Mouse (Mus musculus) heart, adult 18-20 months (tissue): ENCODE measurements around the gene Trdmt1. TPM values are rescaled to one million over a fixed set of nuclear protein-coding genes. Genes with fewer than 3 reads are reported as not detected.

Source experiments
- DNase-seq, 2 experiments: peaks; one replicate each; pipeline ENCODE4 v3.0.0; 2021 to 2022; ENCODE audit warnings: mixed read lengths in 1 of 2
- total RNA-seq, 2 experiments: library from RNA; stranded (reverse); gene quantifications; 2 replicates each; pipeline ENCODE4 v1.2.3; 2021

The Trdmt1 gene
- total RNA-seq, 2 experiments from 2014 or later, result 5.2 to 6.7 TPM

DNA sequence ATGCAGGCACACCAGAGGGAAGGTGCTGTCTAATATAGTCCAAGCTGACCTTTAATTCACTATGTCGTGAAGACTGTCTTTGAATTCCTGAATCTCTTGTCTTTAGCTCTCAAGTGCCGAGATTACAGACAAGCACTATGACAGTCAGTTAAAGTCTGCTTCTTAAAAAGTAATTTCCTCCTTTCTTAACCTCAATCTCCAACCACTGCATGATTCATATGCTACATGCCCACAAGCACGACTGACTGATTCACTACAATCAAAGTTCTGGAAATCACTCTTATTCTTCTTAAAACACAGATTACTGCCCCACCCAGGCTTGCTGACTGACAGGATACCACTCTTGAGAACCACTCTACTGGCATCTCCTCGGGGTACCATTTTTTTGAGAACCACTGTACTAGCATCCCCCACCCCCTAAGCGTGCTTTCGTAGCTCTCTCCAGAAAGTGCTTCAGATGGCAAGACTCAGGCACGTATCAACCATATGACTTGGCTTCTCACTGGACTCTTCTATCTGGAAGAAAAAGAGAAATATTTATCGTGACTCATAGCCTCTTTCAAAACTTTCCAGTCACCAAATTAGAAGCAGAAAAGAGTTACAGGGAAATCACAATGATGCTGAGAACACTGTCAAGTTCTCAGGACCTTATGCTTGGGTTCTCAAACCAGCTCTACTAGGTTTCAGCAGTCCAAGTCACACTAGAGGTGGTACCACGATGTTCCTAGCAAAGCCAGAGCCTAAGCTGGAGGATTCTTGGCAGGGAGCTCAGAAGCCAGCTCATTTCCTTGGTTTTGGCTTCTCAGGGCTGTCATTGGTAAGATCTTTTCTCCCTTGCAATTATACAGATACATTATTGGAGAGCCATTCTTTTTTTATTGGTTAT lies 12.9 kb upstream of the Trdmt1 start:
- DNase-seq, result peak; percentile 36 to 45

DNA sequence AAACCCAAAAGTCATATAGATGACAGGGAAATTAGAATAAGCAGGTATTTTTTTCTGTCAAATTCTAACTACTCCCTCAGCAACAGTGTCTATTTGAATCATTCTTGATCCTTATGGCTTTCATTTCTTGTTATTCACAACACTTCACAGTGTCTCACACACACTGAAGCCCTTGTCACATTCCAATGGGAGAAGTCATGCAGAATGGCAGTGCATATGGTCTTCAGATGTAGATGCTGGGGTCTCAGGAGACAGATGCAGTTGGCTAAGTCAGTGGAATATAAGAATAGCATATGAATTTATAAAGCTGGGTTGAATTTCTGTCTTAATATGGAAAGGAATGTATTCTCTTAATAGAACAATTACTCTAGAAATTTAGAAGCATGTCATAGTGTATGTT lies 11.8 kb upstream of the Trdmt1 start:
- no peak for DNase-seq

DNA sequence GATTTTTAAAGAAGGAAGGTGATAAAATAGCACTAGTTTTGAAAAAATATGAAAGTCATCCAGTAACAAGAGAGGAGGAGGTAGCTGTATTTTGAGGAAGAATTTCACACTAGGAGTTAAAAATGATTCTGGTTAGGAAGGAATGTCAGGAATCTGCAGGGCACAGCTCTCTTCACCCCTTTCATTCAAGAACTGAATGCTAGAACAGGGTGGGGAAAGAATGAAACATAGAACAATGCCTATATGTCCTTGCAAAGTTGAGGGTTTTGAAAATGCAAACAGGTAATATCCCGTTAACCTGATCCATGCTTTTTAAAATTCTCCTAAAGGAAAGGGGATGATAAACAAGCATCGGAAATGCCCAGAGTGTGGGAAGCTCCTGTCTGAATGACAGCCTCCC lies 9.5 kb upstream of the Trdmt1 start:
- no peak for DNase-seq

DNA sequence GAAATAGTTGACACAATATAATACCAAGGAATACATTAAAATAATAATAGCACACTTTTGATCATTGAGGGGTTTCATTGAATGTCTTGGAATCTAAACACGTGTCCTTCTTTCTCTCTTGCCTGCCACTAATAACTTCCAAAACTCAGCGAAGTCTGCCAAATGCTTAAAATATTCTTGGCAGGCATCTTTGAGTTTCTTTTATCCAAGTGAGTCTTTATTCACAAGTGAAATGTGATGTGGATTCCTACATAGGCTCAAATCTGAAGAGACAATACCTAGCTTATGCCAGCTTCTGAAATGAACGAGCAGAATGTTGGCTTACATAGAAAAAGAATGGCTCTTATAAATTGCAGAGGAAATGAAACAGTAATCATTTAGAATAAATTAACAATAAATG lies 4.3 kb upstream of the Trdmt1 start:
- DNase-seq, result no peak

DNA sequence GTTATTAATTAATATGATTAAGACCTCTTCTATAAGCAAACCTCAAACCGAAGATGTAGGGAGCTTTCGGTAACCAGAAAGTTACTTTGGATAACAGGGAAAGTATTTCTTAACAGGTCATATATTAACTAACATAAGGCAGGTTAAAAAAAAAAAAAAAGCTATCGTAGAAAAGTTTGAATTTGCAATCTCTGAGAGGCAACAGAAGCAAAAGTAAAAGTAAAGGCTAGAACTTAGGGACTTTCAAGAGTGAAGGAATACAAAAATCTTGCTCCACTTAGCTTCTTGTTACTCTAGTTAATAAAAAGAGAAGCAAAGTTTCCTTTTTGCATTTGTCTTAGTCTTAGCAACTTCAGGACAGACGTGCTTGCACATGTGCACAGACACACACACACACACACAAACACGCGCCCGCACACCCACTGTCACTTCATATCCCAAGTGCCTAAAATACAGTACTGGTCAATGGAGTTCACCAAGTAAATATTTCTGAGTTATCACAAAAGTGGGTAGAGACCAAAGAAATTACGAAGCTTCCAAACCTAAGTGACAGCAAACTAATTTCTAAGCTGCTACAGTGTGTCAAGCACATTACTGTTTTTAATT lies 846 bp downstream of the Trdmt1 start:
- DNase-seq, result peak in 1 of 2 experiments; percentile 49

DNA sequence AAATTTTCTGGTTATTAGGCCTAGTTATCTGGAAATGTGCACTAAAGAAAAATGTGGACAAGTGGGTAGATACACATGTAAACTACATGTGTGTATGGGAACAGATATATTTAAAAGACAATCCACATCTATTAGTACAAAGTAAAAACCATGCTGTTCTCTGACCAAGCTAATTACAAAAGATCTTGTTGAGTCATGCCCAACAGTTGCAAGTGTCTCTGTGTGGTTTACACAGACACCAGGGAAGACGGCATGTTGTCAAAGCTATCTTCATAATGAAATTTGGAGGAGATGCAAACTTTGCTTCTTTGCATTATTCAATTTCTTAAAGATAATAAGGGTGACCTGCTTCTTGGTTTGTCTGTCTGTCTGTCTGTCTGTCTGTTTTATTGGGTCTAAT lies 4.6 kb downstream of the Trdmt1 start:
- DNase-seq, result no peak

DNA sequence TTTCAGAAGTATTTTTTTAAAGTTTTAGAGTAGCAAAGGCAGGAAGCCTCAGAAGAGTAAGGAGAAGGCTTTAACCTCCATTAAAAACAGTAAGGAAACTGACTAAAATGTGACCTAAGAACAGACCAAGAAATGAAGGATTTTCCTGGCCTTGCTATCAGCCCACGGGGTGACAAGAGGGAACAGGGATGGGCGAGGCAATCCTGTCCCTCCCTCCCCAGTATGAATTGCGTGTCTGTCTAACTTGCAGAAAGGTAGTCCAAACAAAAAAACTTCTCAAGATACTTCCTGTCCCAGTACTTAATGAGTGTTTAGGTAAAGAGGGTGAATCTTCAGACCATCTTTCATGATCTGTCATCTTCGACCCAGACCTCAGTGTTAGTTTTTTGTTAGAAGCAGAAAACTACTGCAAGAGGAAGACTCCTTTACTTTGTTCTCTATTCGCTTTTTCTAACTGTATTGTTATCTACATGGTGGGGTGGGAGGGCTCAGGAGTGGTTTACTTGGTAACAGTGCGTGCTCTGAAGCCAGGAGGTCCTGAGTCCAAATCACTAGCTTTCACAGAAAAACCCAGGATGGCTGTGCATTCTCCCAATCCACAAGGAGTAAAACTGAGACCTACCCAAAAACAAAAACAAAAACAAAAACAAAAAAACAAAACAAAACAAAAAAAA lies 5.6 kb downstream of the Trdmt1 start:
- no peak for DNase-seq

DNA sequence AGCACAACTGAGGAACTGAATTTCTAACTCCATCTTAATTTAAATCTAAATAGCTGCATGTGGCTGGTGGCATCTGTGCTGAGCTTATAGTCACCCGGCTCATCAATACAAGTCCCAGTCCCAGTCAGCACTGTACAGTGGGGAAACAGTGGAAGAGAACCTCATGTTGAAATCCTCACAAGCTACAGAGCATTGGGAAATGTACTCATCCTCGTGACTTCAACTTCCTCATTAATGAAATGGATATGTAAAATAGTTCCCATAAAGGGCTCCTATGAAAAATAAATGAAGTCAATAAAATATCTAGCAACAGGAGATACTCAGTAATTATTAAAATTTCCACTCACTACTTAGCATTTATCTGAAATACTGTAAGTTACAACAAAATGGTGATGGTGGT lies 6.2 kb downstream of the Trdmt1 start:
- no peak for DNase-seq

DNA sequence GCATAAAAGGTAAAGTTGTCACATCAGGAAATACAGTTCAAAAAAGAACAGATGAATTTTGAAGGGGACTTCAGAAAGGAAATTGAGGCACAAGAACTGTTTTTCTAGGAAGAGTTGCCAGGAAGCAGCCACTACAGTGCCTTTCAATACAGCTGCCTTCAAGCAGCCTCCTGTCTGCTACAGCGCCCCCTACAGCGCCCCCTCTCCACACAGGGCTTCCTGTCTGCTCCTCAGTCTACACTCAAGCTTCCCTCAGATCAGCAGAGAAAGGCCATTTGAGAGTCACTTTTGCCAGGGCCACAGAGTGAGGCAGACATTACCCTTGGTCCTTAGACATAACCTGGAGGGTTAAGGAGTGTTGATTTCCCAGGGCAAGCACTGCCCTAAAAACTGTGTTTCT lies 6.7 kb downstream of the Trdmt1 start:
- no peak for DNase-seq

DNA sequence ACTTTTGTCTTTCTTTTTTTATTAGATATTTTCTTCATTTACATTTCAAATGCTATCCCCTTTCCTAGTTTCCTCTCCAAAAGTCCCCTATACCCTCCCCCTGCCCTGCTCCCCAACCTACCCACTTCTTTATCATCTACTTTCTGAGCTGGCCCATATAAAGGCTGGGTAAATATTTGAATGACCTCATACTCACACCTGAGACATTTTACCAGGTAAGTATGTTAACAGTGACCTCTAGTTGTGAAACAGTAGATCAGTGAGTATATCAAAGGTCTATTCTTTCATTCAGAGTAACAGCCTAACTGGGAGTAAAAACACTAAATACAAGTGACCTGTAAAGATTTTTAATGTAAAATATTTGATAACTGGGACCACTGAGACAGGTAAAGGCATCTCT lies 7.7 kb downstream of the Trdmt1 start:
- DNase-seq, result no peak

DNA sequence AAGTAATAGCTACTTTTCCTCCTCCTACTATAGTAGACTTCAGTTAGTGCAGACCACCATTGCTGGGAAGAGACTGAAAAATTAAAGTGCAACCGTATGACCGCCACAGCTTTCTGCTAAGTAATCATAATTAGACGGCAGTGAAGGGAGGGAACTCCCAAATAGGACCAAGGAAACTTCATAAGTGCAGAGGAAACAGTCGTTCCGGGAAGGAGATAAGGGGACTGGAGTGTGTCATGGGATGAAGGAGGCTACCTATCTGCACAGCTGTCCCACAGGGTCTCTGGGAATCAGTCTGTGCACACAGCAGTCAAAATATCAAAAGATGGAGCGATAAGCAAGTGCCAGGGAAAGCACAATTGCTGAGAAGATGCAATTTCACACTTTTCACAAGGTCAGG lies 13.8 kb downstream of the Trdmt1 start:
- no peak for DNase-seq

DNA sequence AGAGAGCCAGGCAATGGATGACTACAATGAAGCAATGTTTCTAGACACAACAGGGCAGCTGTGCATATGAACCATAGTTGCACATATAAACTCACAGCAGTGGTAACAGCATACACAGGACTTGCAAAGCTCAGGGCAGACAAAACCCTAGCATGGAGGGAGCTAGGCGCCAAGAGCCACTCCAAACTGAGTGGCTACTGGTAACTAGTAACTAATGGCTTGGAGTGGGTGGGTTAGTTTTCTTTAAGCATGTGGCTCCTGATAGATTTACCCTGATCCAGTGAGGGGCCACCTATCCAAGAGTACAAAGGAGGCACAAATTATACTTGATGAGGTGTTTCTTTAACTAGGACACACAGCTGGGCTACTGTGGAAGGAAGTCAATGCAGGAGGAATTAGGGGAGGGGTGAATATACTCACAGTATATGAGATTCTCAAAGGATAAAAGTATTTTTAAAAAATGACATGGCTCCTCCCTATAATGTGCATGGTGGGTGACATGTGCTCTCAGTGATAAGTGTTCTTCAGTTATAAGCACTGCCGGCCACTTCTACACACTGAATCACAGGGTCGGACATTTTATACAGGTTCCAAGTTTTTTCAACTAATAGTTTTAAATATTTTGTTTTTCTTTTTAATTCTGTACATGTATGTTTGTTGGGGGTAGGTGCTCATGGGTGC lies 15.1 kb downstream of the Trdmt1 start:
- DNase-seq, result no peak

DNA sequence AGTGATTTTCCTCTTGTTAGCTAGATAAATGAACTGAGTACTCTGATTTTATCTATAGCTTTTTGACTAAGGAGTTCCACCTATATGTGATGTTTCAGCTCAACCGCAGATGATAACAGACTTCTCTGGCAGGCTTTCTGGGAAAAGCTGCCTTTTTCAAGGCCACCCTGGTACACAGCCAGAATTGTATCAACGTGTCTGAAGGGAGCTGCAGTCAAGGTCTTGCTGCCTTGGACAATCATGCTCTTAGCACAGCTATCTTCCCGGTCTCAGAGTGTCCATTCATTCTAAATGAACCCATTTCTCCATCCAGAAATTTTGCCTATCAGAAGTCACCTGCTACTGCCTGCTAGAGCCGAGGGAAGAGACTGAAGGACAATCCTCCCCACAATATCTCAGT lies 16.9 kb downstream of the Trdmt1 start:
- DNase-seq, result no peak

DNA sequence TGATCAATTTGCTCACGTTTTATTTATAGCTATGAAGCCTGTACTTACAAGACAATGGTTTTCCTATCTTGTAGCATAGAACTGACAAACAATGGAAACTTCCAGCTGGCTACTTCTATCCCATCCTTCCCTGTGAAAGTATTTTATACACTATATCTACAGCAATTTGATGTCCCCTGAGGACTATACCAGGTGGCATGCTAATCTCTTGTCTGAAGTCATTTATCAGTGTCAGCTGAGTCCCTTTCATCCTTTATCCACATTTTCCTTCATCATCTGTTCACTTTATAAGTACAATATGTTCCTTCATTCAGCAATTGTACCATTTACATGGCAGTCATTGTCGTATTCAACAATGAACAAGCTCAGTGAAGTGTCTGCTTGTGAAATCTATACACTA lies 17.3 kb downstream of the Trdmt1 start:
- DNase-seq, result no peak

DNA sequence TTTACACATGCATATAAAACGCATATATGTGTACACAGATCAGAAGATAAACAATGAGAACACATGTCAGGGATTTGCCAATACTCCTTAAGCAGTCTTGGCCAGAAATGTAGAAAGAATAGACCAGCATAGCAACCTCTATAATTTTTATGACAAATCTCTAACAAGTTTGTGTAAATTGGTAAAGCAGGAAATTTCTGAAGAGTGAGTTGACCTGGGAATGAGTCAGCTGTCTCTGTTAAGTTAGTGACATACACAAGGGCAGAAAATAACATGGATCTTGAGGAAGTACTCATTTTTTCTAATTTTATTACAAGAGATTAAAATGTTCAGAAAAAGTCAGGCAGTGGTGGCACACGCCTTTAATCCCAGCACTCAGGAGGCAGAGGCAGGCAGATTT lies 18.3 kb downstream of the Trdmt1 start:
- no peak for DNase-seq

DNA sequence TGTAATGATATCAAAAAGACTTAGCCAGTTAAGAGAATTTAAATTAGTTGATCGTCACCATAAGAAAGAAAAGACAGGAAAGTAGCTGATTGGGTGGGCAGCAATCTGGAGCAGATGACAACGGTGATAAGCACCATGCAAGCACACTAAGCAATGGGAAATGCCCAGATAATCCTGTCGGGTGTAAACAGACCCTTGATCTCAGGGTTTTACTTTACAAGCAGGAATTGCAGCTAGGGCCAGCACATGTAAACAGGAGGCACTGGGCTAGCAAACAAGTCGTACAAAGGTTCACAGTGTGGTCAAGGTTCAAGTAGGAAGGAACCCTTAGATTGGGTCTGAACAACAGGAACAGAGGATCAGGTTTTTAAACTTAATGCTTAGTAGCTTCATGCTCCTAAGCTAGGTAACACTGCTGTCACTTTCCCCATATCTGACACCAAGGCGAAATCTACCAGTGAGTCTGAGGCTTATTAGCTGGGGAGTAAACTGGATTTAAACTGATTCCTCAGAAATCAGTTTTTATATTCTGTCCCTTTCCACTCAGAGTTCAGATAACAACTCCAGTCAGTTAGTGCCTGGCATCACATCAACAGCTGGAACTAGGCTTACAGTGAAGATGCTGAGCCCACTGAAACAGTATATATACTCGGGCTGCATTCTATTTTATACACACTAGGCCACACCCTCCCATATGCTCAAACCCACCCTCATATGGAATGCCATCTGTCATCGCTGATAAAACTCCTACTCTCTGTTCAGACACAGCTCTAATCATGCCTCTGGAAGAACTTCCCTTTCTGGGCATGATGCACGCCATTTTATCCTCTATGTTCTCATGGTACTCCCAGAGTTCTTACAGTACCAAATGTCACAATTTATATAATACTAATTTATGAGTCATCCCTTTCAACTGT lies 20.7 kb downstream of the Trdmt1 start:
- no peak for DNase-seq

DNA sequence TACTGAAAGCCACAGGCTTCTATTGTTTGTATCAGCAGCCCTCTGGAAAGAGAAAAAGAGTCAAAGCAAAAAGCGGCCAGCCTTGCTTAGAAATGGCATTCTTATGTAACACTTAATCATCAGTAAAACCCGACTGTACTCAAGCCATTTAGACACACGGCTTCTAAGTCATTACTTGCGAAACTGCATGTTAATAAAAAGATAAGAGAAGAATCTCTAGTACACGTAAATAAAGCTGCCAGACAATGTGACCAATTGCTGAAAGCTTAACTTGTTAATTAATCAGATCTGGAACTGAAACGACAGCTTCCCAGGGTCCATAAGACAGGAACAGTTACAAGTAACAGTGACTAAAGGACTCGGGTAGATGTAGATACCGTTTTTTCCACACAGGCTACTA lies 22.4 kb downstream of the Trdmt1 start:
- no peak for DNase-seq

DNA sequence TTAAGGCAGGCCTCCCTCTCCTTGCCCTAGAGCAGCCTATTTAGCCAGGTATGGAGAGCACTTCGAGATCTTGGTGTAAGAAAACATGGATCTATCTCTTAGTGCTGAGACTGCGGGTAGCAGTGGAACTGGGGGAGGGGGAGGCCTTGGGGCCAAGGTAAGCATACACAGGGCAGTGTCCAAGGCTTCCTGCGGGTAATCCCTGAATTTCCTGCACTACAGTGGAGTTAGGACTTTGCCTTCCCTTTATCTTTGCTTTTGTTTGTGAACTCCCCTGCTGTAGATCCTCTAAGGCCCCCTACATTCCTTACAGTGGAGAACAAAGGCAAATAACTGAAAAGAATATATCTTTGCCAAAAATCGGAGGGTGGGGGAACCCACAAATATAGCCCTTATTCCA lies 29.5 kb downstream of the Trdmt1 start:
- no peak for DNase-seq

DNA sequence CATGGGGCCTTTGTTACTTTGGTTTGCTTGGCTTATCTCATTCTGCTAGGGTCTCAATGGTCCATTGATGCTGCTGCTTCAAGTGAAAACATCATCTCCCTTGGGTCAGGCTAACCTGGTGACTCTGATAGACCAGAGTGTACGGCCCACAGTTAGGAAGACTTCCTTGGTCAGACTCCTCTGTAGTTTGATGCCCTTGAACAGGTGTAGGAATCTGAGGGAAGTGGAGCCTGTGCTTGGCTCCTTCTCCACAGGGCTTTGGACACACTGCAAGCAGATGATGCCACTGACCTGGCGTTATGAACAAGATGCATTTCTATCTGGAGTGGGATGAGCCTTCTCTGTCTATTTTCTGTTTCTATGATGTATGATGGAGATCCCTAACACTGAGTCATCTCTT lies 41.8 kb downstream of the Trdmt1 start:
- DNase-seq, result no peak

DNA sequence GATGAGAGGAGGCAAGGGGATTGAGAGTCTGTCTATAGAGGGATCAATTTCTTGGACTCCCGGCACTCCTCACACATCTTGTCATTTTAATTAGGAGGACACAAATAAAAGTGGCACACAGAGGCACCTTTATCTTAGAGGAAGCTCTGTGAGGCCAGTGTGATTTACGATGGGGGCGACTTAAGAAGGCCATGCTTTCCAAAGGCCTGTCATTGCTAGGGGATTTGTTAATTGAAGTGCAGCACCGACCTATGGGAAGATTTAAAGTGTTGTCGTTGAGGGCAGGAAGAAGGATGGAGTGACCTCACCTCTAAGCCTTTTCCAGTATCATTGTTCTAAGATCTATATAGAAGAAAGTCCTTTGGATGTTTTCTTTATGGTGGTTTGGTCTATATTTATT lies 42.9 kb downstream of the Trdmt1 start:
- DNase-seq, result no peak

DNA sequence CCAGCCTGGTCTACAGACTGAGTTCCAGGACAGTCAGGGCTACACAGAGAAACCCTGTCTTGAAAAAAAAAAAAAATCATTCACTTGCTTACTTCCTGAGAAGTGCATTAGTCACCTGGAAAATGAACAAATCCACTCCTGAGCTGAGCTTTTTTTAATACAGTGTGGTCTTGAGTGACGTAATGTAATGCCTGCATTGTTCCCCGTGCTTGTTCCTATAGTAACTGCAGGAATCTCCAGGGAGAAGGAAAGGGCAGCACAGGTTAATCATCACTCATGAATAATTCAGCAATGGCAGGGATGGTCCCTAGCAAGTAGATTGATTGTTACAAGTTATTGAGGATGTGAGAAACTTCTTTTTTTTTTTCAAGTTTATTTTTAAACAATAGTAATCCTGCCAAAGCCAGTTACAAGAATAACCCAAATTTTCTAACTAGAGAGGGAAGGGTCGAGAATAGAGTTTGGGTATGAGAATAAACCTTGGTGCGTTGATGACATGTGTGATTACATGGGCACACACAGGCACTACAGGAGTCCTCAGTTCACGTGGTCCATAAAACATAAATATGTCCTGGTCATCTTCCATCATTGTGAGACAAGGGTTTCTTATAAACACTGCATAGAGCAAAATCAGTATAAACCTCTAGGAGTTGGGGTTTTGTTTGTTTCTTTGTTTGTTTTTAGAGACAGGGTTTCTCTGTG lies 44.0 kb downstream of the Trdmt1 start:
- no peak for DNase-seq
